Mouse (Mus musculus) testis, adult 10 weeks (tissue): ENCODE results near the gene Rasa1. TPM values are rescaled to one million over a fixed set of nuclear protein-coding genes. Genes with fewer than 3 reads are reported as not detected.

Experiments
- polyA plus RNA-seq: library from polyadenylated mRNA; stranded (reverse); fragments of 350-450 nt; fragmentation: Illumina TruSeq; extraction: RNeasy Lipid Tissue Mini Kit (QIAGEN cat#74804); gene quantifications from one replicate; pipeline ENCODE4 v1.2.3, GENCODE M21; 2014; ENCODE audit warnings: low read depth, low replicate concordance

The Rasa1 gene
- polyA plus RNA-seq = 170 TPM

GRCm38 (mm10) chr13:85288843-85289713 lies at the start of gene Rasa1:
Gene Rasa1, minus strand, starts transcription at chr13:85289130.

GRCm38 (mm10) chr13:85188903-85189643 lies 99.9 kb downstream of the Rasa1 start, which contains the start of gene Ccnh:
Gene Ccnh, plus strand, starts transcription at chr13:85189408.

Other genes with a start within 250 kb of the Rasa1 start
- gene Ccnh, start 99.7 kb downstream of the Rasa1 start, polyA plus RNA-seq = 81.2 TPM